Mouse (Mus musculus) ES-CJ7 (cell line): ENCODE results near the gene Etnk2.
A peak's percentile ranks its signal among the peaks of the same experiment; 100 is the strongest.

ENCODE experiments used
- DNase-seq: peaks from one replicate; pipeline ENCODE4 v3.0.0; 2011; ENCODE audit warnings: low read depth, low spot score

Gene Etnk2

GRCm38 (mm10) chr1:133351762-133352161 is 11.6 kb upstream of the Etnk2 start:
- DNase-seq, result no peak

GRCm38 (mm10) chr1:133353371-133353809 is 10.0 kb upstream of the Etnk2 start:
- DNase-seq, result peak; percentile 91

GRCm38 (mm10) chr1:133355469-133355868 is 7.9 kb upstream of the Etnk2 start:
- no peak for DNase-seq

GRCm38 (mm10) chr1:133355912-133356311 is 7.5 kb upstream of the Etnk2 start:
- no peak for DNase-seq

- no peak for DNase-seq
These were observed 7.0 kb upstream of the Etnk2 start for GRCm38 (mm10) chr1:133356330-133356729.

- no peak for DNase-seq
These were observed 2.4 kb upstream of the Etnk2 start for GRCm38 (mm10) chr1:133361006-133361405.

- DNase-seq, result no peak
These were observed 1.3 kb upstream of the Etnk2 start for GRCm38 (mm10) chr1:133362103-133362502.

GRCm38 (mm10) chr1:133364022-133364630 is 754 bp downstream of the Etnk2 start:
- peak; percentile 71 for DNase-seq

- no peak for DNase-seq
These were observed 1.5 kb downstream of the Etnk2 start for GRCm38 (mm10) chr1:133364890-133365289.

- no peak for DNase-seq
These were observed 3.7 kb downstream of the Etnk2 start for GRCm38 (mm10) chr1:133366951-133367605.

GRCm38 (mm10) chr1:133367606-133368488 is 4.5 kb downstream of the Etnk2 start:
- peak; percentile 98 for DNase-seq

GRCm38 (mm10) chr1:133368644-133369043 is 5.3 kb downstream of the Etnk2 start:
- DNase-seq, result no peak

GRCm38 (mm10) chr1:133370352-133370751 is 7.0 kb downstream of the Etnk2 start:
- DNase-seq, result no peak

- DNase-seq, result no peak
These were observed 8.1 kb downstream of the Etnk2 start for GRCm38 (mm10) chr1:133371431-133371830.

GRCm38 (mm10) chr1:133372113-133372512 is 8.7 kb downstream of the Etnk2 start:
- no peak for DNase-seq

- no peak for DNase-seq
These were observed 12.4 kb downstream of the Etnk2 start for GRCm38 (mm10) chr1:133375696-133376346.

GRCm38 (mm10) chr1:133377547-133377946 is 14.2 kb downstream of the Etnk2 start:
- no peak for DNase-seq

GRCm38 (mm10) chr1:133379254-133379985 is 16.0 kb downstream of the Etnk2 start:
- DNase-seq, result no peak

GRCm38 (mm10) chr1:133379986-133380320 is 16.6 kb downstream of the Etnk2 start:
- DNase-seq, result no peak

GRCm38 (mm10) chr1:133380347-133381065 is 17.1 kb downstream of the Etnk2 start:
- peak; percentile 74 for DNase-seq

- peak; percentile 68 for DNase-seq
These were observed 18.6 kb downstream of the Etnk2 start for GRCm38 (mm10) chr1:133382008-133382407.
